Mouse (Mus musculus): ENCODE measurements around the gene Rp9.

The Rp9 gene

DNA sequence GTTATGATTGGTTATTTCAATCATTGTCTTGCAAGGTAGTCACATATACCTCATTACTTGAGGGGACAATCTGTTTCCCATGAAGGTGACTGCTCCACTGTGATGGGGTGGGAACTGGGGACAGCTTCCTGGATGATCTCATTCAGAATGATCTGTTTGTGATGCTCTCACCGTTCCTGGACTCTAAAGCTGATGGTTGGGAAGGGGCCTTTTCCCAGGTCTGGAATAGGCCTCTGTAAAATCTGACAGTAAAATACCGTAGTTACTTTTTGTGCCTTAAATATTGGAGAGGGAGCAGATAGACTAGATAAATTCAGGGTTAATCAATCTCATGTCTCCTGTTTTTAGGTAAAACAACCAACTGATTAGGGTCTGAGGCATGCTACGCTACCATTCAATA lies at the start of gene Rp9:
Gene Rp9, minus strand, starts transcription at position 101 of the 400 bp plus-strand sequence.
- in situ Hi-C loops (cut with MboI, MseI): loop anchor here (5.0 kb wide), 1 partner anchor 57 kb away; the partner anchor contains the start of gene 9530077C05Rik

- in situ Hi-C loops (cut with MboI, MseI): no loop called here
Measured at GRCm38 (mm10) chr9:22518394-22519041, 49.0 kb upstream of the Rp9 start.

DNA sequence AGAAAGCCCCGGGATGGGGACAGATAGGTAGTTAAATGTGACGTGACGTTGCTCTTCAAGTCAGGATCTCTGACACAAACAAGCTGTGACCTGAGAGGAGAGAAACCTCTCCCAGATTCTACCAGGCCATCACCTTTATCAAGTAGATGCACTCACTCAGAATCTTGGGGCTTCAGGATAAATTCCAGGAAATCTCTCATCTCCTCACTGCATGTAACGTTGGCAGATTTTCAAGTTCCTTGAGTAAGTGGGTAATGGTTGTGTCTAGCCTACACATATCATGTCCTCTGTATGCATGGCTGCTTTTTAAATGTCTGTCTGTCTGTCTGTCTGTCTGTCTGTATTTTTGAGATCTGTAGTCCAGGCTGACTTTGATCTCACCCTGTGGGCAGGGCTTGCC lies 45.5 kb upstream of the Rp9 start:
- in situ Hi-C loops (cut with MboI, MseI): no loop called here

GRCm38 (mm10) chr9:22505574-22505973 lies 36.0 kb upstream of the Rp9 start:
- in situ Hi-C loops (cut with MboI, MseI): no loop called here

DNA sequence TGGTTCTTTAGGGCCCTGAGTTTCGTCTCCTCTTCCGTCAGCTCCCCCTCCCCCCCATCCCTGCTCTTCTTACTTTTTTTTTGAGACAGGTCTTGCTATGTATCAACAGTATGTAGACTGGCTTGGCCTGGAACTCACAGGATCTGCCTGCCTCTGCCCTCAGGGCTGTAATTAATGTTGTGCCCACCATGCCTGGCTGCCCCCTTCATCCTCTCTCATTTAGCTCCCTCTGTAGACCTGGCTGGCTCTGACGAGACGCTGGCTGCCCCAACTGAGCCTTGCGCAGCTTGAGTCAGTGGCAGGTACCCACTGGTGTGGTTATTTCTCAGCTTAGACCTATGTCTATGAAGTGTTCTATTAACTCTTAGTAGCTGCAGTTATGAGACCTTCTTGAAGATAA lies 34.0 kb upstream of the Rp9 start:
- in situ Hi-C loops (cut with MboI, MseI): no loop called here

- in situ Hi-C loops (cut with MboI, MseI): no loop called here
Measured at GRCm38 (mm10) chr9:22502972-22503371, 33.4 kb upstream of the Rp9 start.

- in situ Hi-C loops (cut with MboI, MseI): no loop called here
Measured at GRCm38 (mm10) chr9:22497021-22497767, 27.7 kb upstream of the Rp9 start.

GRCm38 (mm10) chr9:22495133-22495532 lies 25.6 kb upstream of the Rp9 start:
- in situ Hi-C loops (cut with MboI, MseI): no loop called here

DNA sequence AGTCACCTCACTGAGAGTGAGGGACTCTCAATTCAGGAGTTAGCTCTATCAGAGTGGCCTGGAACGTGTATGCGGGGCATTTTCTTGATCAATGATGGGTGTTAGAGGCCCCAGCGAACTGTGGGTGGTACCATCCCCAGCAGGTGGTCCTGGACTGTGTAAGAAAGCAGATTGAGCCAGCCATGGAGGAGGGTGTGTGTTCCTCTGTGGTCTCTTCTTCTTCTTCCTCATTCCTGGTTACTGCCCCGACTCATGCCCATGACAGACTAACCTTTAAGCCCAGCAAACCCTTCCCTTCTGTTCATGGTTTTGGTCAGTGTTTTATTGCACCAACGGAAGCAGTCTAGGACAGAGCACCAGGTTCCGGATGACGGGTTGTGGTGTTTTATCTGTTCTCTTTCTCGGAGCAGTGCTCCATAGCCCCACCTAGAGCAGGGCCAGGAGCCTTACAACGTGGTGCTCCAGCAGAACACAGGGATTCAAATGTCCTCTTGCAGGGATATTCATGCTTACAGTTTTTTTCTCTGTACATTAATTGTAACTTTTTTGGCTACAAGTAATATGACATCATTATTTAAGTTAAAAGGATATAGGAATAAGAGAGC lies 24.8 kb upstream of the Rp9 start:
- in situ Hi-C loops (cut with MboI, MseI): no loop called here

DNA sequence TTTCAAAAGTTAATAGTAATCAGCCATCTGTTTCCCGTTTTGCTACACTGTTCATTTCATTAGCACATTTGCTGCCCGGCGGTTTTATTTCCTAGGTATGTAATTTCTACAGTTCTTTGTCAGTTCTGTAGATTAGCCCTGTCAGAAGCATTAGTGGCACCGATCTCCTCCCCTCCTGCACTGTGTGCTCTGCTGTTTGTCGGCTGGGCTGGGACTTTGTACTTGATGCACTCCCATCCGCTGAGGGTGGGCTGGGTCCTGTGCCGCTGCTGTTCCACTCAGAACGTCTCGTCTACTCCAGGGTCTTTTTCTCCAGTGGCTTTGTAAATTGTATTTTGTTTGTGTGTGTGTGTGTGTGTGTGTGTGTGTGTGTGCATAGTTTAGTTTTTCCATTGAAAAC lies 19.4 kb upstream of the Rp9 start:
- in situ Hi-C loops (cut with MboI, MseI): no loop called here

DNA sequence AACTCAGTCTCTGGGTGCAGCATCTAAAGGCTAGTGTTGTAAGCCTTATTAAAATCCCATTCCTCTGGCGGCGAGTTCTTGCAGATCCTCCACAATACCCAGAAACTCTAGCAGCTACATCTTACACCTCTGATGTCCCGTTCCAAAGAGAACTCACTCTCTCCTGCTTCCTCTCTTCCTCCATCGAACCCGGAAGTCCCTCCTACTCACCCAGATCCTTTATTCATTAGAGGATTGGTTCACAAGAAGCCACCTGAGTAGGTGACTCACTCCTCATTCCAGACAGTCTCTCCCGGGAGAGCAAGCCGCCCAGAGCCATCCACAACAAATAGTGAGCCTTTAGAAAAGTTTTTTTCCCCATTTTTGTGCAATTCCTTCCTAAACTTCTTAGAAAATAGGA lies 16.7 kb upstream of the Rp9 start:
- in situ Hi-C loops (cut with MboI, MseI): no loop called here

DNA sequence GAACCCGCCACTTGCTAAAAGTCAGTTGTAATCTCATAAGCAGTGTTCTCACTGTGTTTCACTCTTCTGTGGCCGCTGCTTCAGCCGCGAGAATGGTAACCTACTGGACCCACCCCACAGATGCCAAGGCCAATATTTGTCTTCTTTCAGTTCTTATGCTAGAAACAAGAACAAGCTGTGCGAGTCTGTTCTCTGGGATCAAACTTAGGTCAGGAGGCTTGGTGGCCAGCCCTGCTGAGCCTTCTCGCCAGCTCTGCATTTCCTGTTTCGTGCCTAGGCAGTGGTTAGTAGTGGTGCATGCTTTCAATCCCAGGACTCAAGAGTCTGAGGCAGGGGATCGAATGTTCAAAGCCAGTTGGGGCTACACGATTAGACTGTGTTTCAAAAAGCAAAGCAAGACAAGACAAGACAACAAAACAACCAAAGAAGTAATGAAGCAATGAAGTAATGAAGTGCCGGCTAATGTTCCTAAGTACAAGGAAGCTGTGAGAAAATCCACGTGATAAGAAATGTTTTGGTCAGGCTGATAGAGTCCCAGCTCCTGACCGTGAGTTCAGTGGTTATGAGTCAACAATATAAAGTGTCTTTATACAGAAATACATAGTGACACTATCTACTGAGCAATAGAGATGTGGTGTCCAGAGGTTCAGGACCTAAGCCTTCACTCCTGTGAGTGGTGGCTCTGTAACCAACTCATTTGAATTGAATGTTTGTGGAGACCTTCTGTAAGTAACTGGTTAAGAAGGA lies 15.2 kb upstream of the Rp9 start:
- in situ Hi-C loops (cut with MboI, MseI): no loop called here

GRCm38 (mm10) chr9:22483866-22484561 lies 14.5 kb upstream of the Rp9 start:
- in situ Hi-C loops (cut with MboI, MseI): no loop called here

DNA sequence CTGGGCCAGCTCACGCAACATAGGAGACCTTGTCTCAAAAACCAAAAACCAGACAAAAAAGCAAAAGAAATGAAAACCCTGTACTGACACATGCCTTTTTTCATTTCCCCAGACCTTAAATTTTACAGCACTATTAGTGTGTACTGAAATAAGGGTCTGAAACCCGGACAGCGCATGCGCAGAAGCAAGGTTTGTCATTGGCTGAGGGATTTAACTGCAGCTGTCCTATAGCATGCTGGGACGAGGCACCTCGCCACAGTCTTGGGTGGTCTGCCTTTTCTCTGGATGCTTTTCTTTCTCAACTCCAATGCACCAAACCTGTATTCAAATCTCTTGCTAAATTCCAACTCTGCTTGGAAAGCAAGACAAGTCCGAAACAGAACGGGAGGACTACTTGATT lies 9.4 kb upstream of the Rp9 start:
- in situ Hi-C loops (cut with MboI, MseI): no loop called here

DNA sequence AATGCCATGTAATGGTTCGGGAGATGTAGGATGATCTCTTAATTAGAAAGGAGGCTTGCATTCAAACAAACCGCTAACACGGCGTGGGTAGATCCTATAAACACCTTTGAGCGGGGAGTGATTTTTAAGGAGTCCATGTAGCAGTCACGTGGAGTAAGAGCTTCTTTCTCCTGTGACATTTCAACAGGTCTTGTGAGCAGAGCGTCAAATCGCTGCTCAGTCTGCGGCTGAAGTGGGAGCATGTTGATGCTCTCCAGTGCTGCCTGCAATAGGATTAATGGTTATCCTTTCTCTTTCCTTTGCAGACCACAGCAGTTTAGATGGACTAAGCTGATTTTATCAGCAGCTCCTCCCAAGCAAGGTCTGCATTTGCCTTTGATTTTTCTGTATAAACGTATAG lies 6.7 kb upstream of the Rp9 start:
- in situ Hi-C loops (cut with MboI, MseI): no loop called here

DNA sequence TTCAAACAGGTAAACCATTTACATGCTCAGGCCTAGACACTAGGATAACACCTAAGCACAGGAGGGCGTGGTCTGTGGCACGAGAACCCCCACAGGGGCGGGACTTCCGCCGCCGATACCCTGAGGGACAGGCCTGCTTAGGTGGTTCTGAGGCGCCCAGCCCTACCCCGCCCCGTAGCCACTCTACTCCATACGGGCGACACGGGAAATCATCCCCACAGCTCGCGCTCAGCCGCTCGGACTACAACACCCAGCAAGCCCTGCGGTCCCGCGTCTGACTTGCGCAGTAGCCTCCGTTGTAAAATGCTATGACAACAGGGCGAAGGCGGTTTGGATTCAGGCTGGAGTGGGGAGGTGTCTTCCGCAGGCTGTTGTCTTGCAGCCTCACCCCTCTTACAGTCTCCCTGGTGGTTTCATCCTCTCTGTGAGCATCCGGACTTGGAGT lies 5.9 kb upstream of the Rp9 start, which contains the start of gene Bbs9:
Gene Bbs9, plus strand, starts transcription at position 292 of the 445 bp plus-strand sequence.
- in situ Hi-C loops (cut with MboI, MseI): no loop called here

DNA sequence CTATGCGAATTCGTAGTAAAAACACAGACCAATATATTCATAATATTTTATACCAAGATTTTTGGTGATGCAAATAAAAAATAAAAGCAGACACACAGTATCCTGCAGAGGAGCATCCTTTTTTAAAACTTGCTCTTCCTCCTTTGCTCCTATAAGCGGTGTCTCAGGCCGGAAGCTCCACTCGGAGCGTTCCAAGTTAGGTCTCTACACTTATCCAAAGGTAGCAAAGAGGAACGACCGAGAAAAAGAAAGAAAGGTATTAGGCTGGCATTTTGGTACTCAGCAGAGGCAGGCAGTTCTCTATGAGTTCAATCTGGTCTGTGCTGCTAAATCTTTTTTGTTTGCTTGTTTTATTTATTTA lies 664 bp downstream of the Rp9 start:
- in situ Hi-C loops (cut with MboI, MseI): no loop called here

DNA sequence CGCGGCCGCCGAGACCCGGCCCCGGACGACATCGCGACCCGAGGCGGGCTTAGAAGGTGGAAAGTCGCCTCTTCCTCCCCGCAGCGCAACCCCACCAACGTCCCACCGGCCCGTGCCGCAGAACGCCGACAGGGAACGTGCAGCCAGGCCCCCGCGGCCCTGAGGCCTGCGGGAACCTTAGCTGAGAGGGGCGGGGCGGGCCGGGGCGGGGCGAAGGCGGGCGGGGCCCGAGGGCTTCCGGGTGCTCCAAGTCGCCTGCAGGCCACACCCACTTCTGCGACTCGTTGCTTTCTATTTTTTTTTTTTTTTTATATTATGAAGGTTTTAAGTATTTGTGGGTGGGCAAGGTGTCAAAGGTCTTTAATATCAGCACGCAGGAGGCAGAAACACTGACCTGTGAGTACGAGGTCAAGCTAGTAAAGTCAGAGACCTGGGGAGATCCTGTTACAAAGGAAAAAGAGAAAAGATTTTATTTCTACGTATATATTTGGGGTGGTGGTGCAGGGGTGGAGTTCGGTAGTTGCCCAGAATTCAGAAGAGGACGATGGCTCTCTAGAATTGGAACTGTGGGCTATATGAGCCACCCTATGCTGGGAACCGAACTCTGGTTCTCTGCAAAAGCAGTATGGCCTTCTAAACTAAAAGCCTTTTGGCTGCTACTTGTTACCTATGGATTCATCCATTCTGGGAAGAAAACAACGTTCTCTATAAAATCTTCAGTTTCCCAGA lies 1.2 kb downstream of the Rp9 start:
- in situ Hi-C loops (cut with MboI, MseI): no loop called here

GRCm38 (mm10) chr9:22467371-22468169 lies 2.0 kb downstream of the Rp9 start:
- in situ Hi-C loops (cut with MboI, MseI): no loop called here

DNA sequence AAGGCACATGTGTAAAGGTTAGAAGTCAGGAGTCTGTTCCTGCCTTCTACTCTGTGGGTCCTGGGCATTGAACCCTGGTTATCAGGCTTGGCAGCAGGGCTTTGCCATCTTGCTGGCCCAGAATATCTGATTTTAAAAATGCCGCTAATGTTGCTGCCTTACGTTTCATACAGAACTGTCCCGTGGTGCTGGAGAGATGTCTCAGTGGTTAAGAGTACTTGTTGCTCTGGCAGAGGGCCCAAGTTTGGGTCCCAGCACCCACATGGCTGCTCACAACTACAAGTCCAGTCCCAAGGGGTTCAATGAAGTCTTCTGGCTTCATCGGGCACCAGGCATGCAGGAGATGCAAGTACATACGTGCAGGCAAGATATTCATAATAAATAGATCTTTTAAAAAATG lies 3.3 kb downstream of the Rp9 start:
- in situ Hi-C loops (cut with MboI, MseI): no loop called here

Measured in regulatory T cell (primary cell).